Mouse (Mus musculus) heart, postnatal 0 days (tissue): ENCODE measurements around the gene Mrpl51. TPM values are rescaled to one million over a fixed set of nuclear protein-coding genes. Genes with fewer than 3 reads are reported as not detected.

Source experiments
- ATAC-seq: fragments of 200-750 bp; cut with Nextera tagmentation; 2 replicates; pipeline ENCODE4 v1.8.0; 2017; ENCODE audit warnings: low read depth, moderate number of reproducible peaks, moderate library complexity; ENCODE audit not compliant: insufficient read depth
- DNase-seq: peaks from one replicate; pipeline ENCODE4 v3.0.0-alpha.2; 2016; ENCODE audit warnings: low spot score
- H3K27ac ChIP-seq: fragments of 300-500 bp; sonication (generic); 2 replicates; pipeline ENCODE4 v1.5.1; 2014; ENCODE audit warnings: low read depth, mild to moderate bottlenecking
- H3K27me3 ChIP-seq: fragments of 300-500 bp; sonication (generic); 2 replicates; pipeline ENCODE4 v1.6.1; 2014; ENCODE audit warnings: low read length, mixed read lengths; ENCODE audit not compliant: control insufficient read depth, insufficient read depth
- H3K36me3 ChIP-seq: fragments of 300-500 bp; sonication (generic); replicated peaks from 2 replicates; pipeline ENCODE4 v1.6.1; 2014; ENCODE audit warnings: low read length, mixed read lengths; ENCODE audit not compliant: control insufficient read depth, insufficient read depth
- H3K4me1 ChIP-seq: fragments of 300-500 bp; sonication (generic); 2 replicates; pipeline ENCODE4 v1.6.1; 2014; ENCODE audit warnings: antibody characterized with exemption; ENCODE audit not compliant: control insufficient read depth, insufficient read depth
- H3K4me2 ChIP-seq: fragments of 300-500 bp; sonication (generic); 2 replicates; pipeline ENCODE4 v1.6.1; 2014; ENCODE audit warnings: low read depth, mild to moderate bottlenecking, low read length, moderate library complexity
- H3K4me3 ChIP-seq: fragments of 300-500 bp; sonication (generic); 2 replicates; pipeline ENCODE4 v1.5.1; 2014; ENCODE audit warnings: low read depth, low read length
- H3K9ac ChIP-seq: fragments of 300-500 bp; sonication (generic); replicated peaks from 2 replicates; pipeline ENCODE4 v1.6.1; 2014; ENCODE audit warnings: low read depth, low read length, mixed read lengths
- H3K9me3 ChIP-seq: fragments of 300-500 bp; sonication (generic); replicated peaks from 2 replicates; pipeline ENCODE4 v1.6.1; 2016; ENCODE audit warnings: low read length; ENCODE audit not compliant: control insufficient read depth
- CTCF ChIP-seq: IDR thresholded peaks from 2 replicates; pipeline ENCODE4 v1.5.1; 2016; ENCODE audit warnings: antibody characterized with exemption, control low read depth, low read depth
- EP300 ChIP-seq: IDR thresholded peaks from 2 replicates; pipeline ENCODE4 v1.6.1; 2016; ENCODE audit warnings: antibody characterized with exemption, low read depth
- WGBS: fragments of 180-500 bp; shearing (Covaris S2); extraction: QIAGEN DNeasy Blood & Tissue Kit; methylation state at CpG from one replicate; pipeline ENCODE4 v1.1.7; 2014; 5-methylcytosine and 5-hydroxymethylcytosine counted together
- polyA plus RNA-seq: library from polyadenylated mRNA; unstranded; fragments of >200 nt; fragmentation: Nextera tagmentation; extraction: Ambion mirVana; gene quantifications from 2 replicates; pipeline ENCODE4 v1.2.1, GENCODE M21; 2015
- total RNA-seq: library from RNA; depleted of rRNA; stranded (reverse); fragments of >200 nt; gene quantifications from 2 replicates; pipeline ENCODE4 v1.2.3, GENCODE M21; 2014; ENCODE audit warnings: low replicate concordance

Gene Mrpl51
- total and polyA plus RNA-seq, 2 experiments from 2014 or later = 165 to 426 TPM

DNA sequence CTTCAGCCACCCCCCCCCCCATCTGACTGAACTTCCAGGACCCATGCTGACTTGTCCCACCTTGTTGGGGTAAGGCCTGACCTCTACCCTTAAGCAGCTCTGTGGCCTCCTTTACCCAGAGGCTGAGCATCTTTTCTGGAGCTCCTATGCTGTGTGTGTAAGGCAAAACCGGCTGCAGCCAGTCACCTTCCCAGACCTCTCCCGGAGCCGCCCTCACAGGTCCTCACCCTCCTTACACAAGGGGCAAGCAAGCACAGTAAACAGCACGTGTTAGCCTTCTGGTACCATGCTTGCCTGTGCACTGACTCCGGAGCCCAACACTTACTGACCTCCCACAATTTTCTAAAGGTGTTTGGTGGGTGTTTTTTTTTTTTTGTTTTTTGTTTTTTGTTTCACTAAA, 16.1 kb upstream of the Mrpl51 start:
- Histone ChIP-seq H3K4me3 (no peak overlapping the region), H3K27me3 (no peaks in the 10 kb centered on the region), H3K4me2 (no peak overlapping the region), H3K36me3 (peaks cover 98% of the 10 kb centered on the region), H3K4me1 (no peaks in the 10 kb centered on the region), H3K9me3 (no peaks in the 10 kb centered on the region), H3K27ac (no peak overlapping the region), H3K9ac (no peak overlapping the region)
- 88% methylated on average over 5 of the region's 5 CpGs for WGBS
- no peak for ATAC-seq
- TF ChIP-seq EP300 (no peak), CTCF (no peak)
- DNase-seq = no peak

DNA sequence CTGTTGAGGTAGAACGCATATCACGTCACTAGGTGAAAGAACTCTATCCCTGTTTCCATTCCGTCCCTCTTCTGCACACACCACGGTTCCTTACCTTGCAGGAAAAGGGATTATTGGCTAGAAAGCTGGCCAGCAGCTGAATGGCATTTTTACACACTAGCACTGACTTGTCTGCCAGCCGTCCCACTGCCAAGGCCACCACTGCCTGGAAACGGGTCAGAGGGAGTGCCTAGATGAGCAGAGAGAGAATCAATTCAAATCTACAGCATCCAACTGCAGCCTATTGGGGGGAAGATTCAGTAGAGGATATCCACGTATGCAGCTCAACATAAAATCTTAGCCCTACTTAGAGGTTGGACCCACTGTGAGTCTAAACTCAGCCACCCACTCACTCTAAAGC, 12.0 kb upstream of the Mrpl51 start:
- Histone ChIP-seq H3K4me3 (no peak overlapping the region), H3K4me2 (no peak overlapping the region), H3K27me3 (no peaks in the 10 kb centered on the region), H3K27ac (no peak overlapping the region), H3K9ac (no peak overlapping the region), H3K4me1 (no peaks in the 10 kb centered on the region), H3K9me3 (no peaks in the 10 kb centered on the region), H3K36me3 (peaks cover 98% of the 10 kb centered on the region)
- DNase-seq (no peak), ATAC-seq (no peak)
- WGBS = 92% methylated on average over 7 of the region's 7 CpGs
- TF ChIP-seq CTCF (no peak), EP300 (no peak)

- no peak for DNase-seq
Measured at GRCm38 (mm10) chr6:125182133-125182532, 9.5 kb upstream of the Mrpl51 start.

GRCm38 (mm10) chr6:125186203-125186602, 5.4 kb upstream of the Mrpl51 start:
- Histone ChIP-seq H3K4me1 (peaks cover 4% of the 10 kb centered on the region; the same call in 1 of the 2 replicates), H3K27ac (no peak overlapping the region), H3K27me3 (no peaks in the 10 kb centered on the region), H3K4me3 (no peak overlapping the region), H3K9me3 (no peaks in the 10 kb centered on the region), H3K36me3 (peaks cover 80% of the 10 kb centered on the region), H3K4me2 (no peak overlapping the region), H3K9ac (no peak overlapping the region)
- DNase-seq (no peak), ATAC-seq (no peak)
- no peak for TF ChIP-seq EP300
- TF ChIP-seq CTCF = no peak
- 97% methylated on average over 10 of the region's 10 CpGs for WGBS

More at GRCm38 (mm10) chr6:125182133-125182532, 9.5 kb upstream of the Mrpl51 start:
- H3K4me2 ChIP-seq = no peak overlapping the region
- H3K9me3 ChIP-seq = no peaks in the 10 kb centered on the region
- no peaks in the 10 kb centered on the region for H3K4me1 ChIP-seq
- H3K9ac ChIP-seq = no peak overlapping the region
- no peak overlapping the region for H3K27ac ChIP-seq
- ATAC-seq = no peak
- WGBS = 76% methylated on average over 5 of the region's 5 CpGs
- H3K4me3 ChIP-seq = no peak overlapping the region
- peaks cover 98% of the 10 kb centered on the region for H3K36me3 ChIP-seq
- no peak for TF ChIP-seq EP300
- no peak for TF ChIP-seq CTCF
- H3K27me3 ChIP-seq = no peaks in the 10 kb centered on the region

DNA sequence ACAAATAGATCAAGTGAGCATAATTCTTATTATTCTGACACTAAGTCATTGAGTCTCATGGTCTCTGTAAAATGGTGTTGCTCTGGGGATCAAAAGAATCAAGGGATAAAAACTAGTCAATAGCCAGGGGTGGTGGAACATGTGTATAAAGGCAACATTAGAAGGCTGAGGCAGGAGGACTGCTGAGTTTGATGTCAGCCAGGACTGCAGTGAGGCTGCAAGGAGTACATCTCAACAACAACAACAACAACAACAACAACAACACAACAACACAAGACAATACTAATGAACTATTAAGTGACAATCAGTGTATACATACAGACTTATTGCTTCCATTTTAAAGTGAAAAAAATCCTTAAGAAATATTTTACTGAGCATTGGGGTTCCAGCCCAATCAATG, 785 bp upstream of the Mrpl51 start:
- Histone ChIP-seq H3K9ac (peak overlapping the region; percentile 72), H3K4me2 (peak overlapping the region; percentile 70), H3K36me3 (peaks cover 61% of the 10 kb centered on the region), H3K27me3 (no peaks in the 10 kb centered on the region), H3K27ac (peak overlapping the region; percentile 95), H3K9me3 (no peaks in the 10 kb centered on the region), H3K4me3 (peak overlapping the region; percentile 91), H3K4me1 (peaks cover 13% of the 10 kb centered on the region; the same call in 1 of the 2 replicates)
- no peak for DNase-seq
- no peak for ATAC-seq
- no peak for TF ChIP-seq CTCF
- no peak for TF ChIP-seq EP300

DNA sequence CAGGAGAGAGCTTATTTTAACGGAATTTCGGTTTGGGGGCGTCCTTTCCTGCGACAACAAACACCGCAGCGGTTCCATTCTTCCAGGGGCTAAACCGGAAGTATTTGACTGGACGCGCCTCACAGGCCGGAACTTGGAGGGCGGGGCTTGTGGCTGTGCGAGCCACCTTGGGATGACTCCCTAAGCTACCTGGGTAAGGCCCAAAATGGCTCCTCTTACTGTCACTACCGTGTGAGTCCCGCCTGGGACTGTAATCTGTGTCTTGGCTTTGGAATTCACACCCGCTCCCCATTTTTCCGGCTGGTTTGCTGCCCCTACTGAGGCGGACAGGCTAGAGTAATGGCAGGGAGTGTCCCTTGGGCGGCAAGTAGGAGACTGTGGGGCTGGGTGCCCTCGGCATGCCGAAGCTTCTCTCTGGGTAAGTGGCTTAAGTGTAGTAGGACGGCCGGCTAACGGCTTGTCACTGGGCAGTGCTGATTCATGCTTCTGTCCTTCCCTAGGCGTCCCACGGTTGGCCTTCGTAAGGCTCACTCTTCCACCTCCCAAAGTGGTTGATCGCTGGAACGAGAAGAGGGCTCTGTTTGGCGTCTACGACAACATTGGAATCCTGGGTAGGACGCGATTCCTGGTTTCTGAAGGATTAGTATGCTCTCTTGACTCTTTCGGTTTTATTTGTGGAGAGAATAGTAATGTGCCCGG, 564 bp downstream of the Mrpl51 start:
- DNase-seq (peak; percentile 90), ATAC-seq (peak; percentile 92)
- peak overlapping the region; percentile 95 for H3K27ac ChIP-seq
- H3K4me3 ChIP-seq = peak overlapping the region; percentile 91
- H3K9ac ChIP-seq = peak overlapping the region; percentile 69
- peak overlapping the region; percentile 70 for H3K4me2 ChIP-seq
- WGBS = under 1% methylated on average over 34 of the region's 34 CpGs
- H3K36me3 ChIP-seq = peaks cover 48% of the 10 kb centered on the region
- H3K27me3 ChIP-seq = no peaks in the 10 kb centered on the region
- peaks cover 13% of the 10 kb centered on the region; the same call in 1 of the 2 replicates for H3K4me1 ChIP-seq
- H3K9me3 ChIP-seq = no peaks in the 10 kb centered on the region
- TF ChIP-seq EP300 (no peak), CTCF (no peak)
